Mouse (Mus musculus) heart, postnatal 0 days (tissue): ENCODE measurements around the gene Gm10337.

Experiments used
- CTCF ChIP-seq: IDR thresholded peaks from 2 replicates; pipeline ENCODE4 v1.5.1; 2016; ENCODE audit warnings: antibody characterized with exemption, control low read depth, low read depth
- EP300 ChIP-seq: IDR thresholded peaks from 2 replicates; pipeline ENCODE4 v1.6.1; 2016; ENCODE audit warnings: antibody characterized with exemption, low read depth

- no peak for TF ChIP-seq CTCF
- TF ChIP-seq EP300, result no peak
These were observed 31.8 kb upstream of the Gm10337 start for GRCm38 (mm10) chr15:102471727-102472126.
